Mouse (Mus musculus) adrenal gland, postnatal 36 days (tissue): ENCODE data around the gene Krt86. TPM values are rescaled to one million over a fixed set of nuclear protein-coding genes. Genes with fewer than 3 reads are reported as not detected.

ENCODE experiments used
- DNase-seq, 2 experiments: peaks; one replicate each; pipeline ENCODE4 v3.0.0; 2021; ENCODE audit warnings: mixed read lengths in 1 of 2
- long read RNA-seq, 2 experiments: library from polyadenylated mRNA; stranded (forward); transcript quantifications; one replicate each; pipeline ENCODE4 v2.0.0; 2021; ENCODE audit warnings: borderline sequencing depth in 2 of 2
- total RNA-seq, 2 experiments: library from RNA; stranded (reverse); gene quantifications; 2 replicates each; pipeline ENCODE4 v1.2.3; 2021

The Krt86 gene
- not detected for total RNA-seq
- long read RNA-seq, experiment 1, result 0 reads
- long read RNA-seq, experiment 2, result 0 reads

DNA sequence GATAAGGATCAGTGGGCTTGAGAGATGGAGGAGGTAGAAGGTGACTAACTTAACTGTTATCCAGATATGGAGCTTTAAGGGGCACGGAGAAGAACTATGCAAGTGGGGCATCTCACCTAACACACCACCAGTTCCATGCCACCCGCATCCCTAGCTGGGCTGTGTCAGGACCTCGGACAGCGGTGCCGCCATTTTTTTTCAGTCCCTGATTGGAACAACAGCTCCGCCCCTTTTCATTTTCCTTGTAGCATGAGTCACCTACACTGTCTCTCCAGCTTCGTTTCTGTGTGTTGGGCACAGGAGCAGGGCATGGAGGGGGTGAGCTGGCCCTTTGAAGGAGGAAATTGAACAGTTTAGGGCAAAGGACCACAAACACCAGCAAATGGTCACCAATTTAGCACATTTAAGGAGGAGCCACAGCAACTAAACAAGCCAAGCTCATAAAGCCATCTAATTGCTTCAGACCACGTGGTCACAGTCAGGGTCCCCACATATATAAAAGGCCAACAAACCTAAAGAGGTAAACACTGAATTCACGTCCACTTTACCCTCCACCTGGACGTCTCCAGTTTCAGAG lies at the start of gene Krt86:
Krt86 (plus strand) TSS at position 527 of the 577 bp plus-strand sequence.
- peak; percentile 74 to 75 for DNase-seq

DNA sequence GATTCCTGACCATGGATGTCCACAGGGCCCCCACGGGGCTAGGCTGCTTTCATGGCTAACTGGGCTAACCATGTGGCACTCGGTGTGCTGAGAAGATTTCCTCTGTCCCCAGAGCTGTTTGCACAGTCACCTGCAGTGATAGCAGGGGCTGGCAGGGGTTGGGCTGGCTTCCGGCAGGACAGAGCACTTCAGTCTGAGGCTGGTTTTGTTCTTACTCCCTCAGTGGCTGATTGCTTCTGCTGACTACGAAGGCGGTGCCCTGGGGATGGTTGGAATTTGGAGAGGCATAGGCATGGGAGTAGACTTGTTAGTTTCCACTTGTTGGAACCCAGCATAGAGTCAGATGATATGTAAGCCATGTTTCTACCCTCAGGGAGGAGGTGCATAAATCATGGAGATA lies 48.4 kb upstream of the Krt86 start:
- DNase-seq, result no peak

DNA sequence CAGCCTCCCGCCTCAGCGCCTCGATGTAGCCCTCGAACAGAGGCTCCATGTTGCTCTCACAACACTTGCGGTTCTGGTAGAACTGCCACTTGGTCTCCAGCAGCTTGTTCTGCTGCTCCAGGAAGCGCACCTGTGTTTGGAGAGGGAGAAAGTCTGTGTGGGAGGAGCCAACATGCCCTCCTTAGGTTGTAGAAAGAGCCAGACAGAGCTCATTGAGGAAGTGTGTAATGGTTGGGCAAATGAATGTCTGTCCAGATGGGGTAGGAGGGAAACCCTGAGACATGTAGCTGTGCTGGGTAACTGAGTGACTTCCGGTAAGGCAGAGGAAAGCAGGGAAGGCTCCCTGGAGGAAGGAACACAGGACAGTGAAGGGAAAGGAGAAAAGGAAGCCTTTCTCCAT lies 36.7 kb upstream of the Krt86 start:
- DNase-seq, result no peak

DNA sequence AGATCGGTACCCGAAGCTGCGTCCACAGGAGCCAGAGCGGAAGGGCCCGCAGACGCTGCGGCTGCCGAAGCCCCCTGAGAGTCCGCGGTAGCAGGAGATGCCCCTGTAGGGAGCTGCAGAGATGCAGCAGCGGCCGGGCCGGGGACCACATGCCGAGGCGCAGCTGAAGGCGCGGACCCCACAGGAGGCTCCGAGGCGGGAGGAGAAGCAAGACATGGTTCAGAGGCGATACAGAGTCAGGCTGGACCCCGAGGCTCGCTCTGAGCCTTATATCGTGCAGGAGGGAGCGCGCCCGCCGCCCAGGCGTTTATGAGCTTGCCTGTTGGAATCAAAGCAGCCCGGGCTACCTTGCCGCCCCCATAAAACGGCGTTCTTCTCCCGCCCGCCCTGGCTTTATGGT lies 34.7 kb upstream of the Krt86 start, which contains the start of gene Krt87:
Krt87 (minus strand) TSS at position 250 of the 400 bp plus-strand sequence.
- DNase-seq, result no peak

DNA sequence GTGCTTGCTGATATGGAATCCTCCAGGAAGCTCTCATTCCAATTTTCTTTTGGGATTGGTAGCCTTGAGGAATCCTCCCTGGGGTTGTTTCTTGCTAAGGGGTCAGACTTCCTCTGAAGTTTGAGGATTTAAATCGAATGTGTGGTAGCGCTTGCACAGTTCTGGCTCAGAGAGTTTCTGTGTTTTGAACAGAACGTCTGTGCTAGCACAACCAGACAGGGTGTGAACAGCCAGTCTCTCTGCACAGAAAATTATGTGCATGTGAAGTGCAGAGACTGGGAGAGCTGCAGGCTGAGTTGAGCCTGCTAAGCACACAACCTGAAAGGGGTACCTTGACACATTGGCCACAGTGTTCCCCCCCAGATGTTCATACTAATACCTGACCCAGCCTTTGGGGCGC lies 32.4 kb upstream of the Krt86 start:
- no peak for DNase-seq

DNA sequence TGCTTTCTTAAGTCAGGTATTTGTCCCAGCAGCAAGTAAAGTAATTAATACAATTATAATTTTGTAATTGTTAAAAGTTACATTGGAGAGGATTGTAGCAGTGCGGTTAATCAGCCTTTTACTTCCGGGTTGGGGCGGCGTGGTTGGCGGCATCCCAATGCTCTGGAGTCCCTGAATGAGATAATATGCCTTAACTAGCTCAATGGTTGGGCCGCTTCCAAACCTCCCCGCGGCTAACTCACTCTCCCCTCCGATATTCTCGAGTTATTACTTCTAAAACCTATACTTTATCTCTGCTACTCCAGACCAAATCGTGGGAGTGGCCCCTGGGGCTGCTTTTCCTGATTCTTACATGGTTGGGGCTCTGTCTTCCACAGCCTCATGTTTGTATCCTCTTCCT lies 26.7 kb upstream of the Krt86 start:
- DNase-seq, result no peak

DNA sequence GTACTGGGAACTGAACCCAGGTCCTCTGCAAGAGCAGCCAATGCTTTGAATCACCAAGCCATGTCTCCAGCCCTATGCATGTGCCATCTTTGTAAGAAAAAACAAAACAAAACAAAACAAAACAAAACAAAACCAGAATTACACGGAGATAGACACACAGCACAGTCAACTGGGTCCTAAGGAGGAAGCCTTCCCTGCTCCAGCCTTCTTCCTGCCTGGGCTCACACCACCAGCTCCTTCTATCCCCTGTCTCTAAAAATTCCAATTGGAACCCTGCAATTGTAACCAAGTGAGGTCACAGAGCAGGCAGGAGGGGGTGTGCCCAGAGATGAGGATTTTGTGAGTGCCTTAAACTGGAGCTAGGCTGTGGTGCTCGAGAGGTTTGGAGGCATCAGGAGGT lies 25.8 kb upstream of the Krt86 start, which contains the start of gene Krt88:
Krt88 (plus strand) TSS at position 301 of the 400 bp plus-strand sequence.
- DNase-seq, result no peak

DNA sequence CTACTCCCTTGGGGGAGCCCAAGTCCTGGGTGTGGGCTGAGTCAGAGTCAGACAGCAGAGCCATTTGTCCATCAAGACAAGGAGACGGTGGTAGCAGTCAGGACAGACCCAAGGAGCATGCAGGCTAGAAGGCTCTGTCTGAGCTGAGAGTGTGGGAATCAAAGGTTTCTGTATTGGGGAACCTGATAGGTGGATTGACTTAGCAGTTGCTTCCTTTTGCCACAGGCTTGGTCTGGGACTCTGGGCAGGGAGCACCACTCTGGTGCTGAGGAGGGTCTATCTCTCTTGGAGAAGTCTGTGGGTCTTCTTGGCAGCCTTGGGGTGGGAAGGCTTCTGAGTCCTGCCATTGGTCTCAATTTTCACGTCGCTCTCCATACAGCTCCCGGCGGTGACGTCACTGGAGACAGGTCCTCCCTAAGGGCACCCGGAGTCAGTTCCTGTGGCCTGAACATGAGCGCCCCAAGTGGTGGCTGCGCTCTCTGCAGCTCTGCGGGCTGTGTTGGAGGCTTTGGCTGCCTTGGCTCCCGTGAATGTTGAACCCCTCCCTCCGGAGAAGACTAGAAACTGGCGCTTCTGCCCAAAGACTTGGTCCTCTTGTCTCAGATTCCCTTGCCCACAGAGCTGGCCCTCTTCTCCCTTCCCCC lies 20.1 kb upstream of the Krt86 start:
- DNase-seq, result peak; percentile 86 to 88

DNA sequence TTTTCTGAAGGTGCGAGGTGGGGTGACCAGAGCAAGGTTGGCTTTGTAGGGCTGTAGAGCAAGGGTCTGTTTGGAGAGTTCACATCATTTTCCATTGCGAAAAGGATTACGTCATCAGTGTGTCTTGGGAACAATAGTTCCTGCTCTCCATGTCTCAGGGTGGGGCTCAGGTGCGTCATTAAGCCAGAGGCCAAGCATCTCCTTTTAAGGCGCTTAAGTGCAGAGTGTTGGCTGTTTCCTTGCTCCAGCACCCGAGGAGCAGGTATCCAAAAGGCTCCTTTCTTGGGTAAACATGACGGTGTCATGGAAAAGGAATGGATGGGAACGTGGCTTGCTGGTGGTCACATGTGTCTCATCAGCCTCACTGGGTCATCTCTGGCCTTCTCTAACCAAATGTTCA lies 18.5 kb upstream of the Krt86 start:
- no peak for DNase-seq

DNA sequence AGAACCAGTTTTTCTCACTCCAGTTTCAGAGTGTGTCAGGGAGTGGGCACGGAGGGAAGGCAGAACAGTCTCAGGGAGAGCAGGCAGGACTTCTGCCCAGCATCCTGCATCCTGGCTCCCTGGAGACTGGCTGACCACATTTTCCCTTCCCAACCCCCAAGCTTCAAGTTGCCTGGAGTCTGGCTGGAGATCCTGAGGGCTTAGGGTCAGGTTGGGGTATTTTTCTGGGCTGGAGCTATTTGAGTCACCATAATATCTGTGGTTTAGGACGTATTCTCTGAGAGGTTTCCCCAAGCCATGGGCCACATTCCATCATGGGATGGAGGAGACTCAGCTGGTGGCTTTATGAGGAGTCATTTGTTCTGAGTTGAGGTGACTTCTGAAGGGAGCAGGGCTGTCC lies 18.0 kb upstream of the Krt86 start:
- DNase-seq, result no peak

DNA sequence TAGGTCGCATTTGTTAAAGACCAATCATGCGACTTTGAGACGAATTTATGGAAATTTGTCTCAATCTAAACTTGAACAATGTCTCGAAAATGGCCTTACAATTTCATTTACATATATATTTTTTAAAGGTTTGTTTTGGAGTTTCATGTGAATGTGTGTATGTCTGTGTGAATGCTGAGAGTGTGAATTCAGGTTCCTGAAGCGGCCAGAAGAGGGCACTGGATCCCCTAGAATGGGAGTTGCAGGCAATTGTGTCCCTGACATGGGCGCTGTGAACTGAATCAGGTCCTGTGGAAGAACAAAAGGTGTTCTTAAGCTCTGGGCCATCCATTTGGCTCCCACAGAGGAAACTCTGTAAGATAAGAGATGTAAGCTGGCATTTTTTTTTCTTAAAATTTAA lies 17.4 kb upstream of the Krt86 start:
- DNase-seq, result no peak

DNA sequence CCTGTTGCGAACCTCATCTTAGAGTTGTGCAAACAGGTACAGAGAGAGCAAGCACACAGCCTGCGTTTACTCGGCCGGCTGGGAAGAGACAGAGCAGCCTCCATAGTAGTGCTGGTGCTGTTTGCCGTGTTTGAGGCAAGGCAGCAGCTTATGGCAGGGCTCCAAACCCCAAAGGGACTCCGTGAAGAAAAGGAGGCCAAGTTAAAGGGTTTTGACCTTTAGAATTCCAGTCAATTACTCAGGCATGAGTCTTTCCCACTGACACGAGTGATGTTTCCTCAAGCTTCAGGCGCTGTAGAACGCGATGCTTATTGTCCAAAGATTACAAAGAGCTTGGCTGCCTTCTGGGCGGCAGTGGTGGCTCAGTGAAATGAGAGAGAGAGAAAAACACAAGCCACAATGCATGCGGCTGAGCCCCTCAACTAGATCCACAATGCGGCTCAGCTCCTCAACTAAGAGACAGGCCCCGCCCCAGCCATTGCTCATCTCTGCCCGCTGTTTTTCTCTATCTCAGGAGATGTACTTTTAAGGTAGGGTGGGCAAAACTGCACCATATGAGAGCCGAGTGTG lies 14.8 kb upstream of the Krt86 start:
- peak; percentile 6 to 43 for DNase-seq

DNA sequence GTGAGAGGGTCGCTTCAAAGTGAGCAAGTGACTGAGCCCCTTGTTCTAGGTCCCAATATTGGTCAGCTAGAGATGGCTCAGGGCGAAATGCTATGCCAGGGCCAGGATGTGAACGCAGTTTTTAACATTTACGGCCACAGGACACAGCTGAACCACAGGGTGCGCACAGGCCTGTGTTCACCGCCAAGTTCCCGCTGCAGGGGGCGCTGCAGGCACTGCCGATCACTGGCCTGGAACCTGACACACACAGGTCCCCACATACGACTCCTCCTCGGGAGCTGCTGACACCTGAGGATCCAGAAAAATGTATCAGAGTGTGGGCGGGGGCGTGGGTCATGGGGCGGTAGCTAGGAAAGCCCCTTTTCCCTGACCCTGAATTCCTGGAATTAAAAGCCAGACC lies 14.0 kb upstream of the Krt86 start:
- peak in 1 of 2 experiments; percentile 10 for DNase-seq

DNA sequence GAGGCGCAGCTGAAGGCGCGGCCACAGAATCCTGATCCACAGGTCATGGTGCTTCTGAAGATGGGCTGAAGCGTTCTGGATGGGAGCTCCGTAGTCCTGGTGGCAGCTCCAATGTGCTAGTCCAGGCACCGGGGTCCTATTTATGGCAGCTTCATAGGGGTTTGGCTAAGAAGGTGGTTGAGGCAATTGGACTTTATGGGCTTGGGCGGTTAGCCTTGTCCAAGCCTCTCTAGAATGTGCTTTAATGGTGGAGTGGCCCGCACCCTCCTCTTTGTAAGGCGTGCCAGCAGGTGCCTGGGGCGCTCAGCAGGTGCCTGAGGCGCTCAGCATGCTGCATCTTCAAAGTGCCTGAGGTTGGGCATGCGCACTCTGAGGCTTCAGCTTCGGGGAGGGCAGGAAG lies 9.6 kb upstream of the Krt86 start, which contains the start of gene Krt81:
Krt81 (minus strand) TSS at position 101 of the 400 bp plus-strand sequence.
- DNase-seq, result no peak

DNA sequence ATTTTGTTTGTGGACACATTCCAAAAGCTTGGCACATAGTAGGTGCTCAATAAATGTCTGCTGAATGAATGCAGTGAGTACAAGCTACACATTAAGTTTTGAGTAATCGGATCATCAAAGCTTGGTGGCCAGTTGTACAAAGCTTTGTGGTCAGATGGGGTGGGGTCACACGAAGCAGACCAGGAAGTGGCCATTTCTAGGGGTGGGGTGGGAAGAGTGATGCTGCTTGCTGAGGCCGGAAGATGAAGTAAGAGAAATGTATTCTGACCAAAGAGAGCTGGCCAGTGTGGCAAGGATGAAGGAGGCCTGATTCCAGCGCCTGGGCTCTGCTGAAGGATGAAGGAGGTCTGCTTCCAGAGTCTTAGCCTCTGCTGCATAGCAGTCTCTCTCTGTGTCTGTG lies 4.2 kb upstream of the Krt86 start:
- no peak for DNase-seq

DNA sequence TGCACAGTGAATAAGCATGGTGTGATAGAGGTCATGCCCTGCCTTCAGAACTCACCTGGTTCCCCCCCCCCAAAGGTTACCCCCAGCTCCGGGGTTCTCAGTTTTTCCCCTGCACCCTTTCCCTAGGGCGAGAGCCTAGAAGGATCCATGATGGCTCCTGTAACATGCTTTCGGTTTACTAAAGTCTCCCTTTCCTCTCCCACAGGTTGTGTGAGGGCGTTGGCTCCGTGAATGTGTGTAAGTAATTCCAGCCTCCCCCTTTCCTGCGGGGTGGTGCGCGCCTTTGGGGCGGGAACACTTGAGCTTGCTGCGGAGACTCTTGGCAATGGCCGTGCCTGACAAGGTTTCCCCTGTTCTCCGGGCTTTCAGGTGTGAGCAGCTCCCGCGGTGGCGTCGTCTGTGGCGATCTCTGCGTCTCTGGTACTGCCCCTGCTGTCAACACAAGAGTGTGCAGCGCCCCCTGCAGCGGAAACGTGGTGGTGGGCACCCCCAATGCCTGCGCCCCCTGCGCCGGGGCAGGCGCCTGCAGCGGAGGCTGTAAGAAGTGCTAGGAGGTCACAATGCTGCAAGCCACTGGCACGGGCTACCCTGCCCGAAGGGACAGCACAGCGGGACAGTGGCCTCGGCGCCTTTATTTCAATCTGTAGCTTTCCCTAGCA lies 5.9 kb downstream of the Krt86 start:
- DNase-seq, result peak; percentile 50 to 59

DNA sequence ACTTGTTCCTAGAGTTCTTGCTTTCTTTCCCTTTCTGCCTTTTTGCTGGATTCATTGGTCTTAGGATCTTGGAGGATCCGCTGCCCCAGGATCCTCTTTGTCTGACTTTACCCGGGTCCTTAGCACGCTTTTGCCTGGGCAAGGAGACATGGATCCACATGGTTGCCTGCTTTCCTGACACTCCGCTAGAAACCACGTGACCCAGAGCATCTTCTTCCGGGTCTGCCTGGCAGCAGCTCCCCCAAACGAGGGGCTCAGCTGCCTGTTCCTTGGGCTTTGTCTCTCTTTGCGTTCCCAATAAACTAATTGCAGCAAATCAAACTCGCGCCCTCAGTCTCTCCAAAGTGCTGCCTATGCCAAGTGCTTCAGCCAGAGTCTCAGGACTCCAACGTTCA lies 6.4 kb downstream of the Krt86 start:
- DNase-seq, result no peak

DNA sequence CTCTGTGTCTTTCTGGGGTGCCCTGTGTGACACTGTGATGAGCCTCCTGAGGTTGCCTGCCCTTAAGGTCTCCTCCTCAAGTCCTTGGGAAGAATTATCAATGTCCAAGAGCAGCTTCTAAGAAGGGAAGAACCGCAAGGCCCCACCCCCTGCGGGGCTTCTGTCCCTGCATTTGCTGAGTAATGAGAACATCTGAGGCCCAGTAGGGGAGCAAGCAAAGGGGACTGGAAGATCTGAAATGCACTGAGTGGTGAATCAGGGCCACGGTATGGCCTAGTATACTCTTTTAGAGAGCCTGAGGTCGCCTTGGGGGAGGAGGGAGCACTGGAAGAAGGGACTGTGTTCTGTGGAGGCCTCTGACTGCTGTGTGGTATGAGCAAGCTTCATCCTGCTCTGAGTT lies 8.8 kb downstream of the Krt86 start:
- DNase-seq, result no peak

DNA sequence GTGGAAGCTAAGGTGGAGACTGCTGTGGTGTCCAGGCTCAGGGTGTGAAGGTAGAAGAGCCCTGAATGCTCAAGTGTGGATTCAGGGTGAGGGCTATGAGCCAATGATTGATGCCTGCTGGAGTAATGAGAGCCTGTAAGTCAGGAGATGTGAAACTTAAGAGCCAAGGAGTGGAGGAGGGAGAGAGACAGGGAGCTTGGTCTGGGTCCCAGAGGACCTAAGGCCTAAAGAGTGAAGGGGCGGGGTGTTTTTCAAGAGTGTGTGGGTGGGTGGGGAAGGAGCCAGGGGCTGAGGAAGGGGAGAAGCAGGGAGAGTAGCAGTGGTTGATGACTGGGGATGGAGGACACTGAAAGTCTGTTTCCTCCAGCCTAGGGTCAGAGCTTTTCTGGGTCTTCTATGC lies 10.4 kb downstream of the Krt86 start:
- DNase-seq, result no peak

DNA sequence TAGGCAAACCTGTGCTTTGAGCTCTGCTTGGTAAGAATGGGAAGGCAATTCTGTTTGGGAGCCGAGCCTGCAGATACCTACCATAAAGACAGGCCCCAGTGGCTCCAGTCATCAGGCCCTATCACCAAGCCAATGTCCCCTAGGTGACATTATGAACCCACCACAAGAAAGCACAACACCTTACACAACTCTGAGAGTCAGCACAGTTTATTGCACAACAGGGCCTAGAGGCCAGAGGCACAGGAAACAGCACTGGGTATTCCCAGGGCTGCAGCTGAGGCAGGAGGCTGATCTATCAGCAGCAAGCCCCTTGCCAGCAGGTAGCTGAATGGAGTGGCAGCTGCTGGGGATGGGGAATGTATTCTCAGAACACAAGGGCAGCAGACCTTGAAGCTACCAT lies 11.7 kb downstream of the Krt86 start:
- no peak for DNase-seq

DNA sequence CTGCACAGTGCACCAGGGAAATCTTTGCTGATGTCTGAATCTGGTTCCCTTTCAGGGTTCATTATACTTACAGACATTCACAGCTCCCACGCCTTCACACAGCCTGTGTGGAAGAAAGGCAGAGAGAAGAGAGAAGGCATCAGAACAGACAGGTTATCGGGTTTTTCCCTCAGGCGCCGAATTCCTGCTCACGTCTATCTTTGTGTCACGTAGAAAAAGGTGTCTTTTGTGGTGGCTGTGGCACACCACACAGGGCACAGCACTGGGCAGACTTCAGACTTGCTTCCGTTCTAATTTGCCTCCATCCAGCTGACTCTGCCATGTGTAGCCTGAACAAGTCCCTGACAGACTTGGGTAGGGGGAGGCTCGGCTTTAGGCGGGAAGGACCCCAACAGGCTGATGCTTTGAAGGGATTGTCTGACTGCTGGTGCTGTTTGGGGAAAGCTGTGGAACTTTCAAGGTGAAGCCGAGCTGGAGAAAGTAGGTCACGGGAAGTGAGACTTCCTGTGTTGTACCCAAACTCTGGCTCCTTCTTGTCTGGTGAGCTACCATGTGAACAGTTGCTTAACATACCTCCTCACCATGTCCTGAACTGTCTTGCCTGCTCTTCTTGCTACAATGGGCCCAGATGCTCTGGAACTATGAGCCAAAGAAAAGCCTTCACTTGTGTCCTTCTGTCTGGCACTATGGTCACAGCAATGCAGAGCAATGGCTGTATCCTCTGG lies 12.8 kb downstream of the Krt86 start:
- DNase-seq, result no peak

DNA sequence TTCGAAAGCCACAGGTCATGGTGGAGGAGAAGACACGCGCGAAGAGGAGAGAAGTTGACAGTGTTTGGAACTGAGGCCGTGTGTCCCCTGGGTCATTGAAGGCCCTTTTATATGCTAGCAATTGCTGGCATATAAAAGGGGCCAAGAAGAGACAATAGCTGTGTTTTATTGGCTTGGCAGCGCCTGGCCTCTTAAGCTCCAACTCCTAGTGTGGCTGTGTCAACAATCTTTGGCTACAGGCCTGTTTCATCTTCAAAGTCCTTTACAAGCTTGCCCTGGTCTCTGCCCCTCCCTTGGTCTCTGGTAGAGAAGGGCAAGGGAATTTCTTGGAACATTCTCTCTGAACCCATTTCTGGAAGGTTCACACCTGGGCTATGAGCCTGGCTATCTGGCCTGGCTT lies 18.2 kb downstream of the Krt86 start, which contains the start of gene Krt83:
Krt83 (minus strand) TSS at position 82 of the 400 bp plus-strand sequence.
- no peak for DNase-seq
